Mouse (Mus musculus): Measurements from ENCODE around the gene Nsun2.

- TF ChIP-seq POLR2A (IDR thresholded peaks at IDR 0.05; ENCODE audit: low read depth, low read length) (no peak), CTCF (IDR thresholded peaks at IDR 0.05; ENCODE audit: borderline replicate concordance, insufficient read depth, low read length) (no peak)
These were observed 98.1 kb downstream of the Nsun2 start for GRCm38 (mm10) chr13:69631659-69632058.

Measured in embryonic fibroblast, embryonic 13.5 days (primary cell).